Mouse (Mus musculus): Measurements from ENCODE around the gene Kcnk5. TPM values are rescaled to one million over a fixed set of nuclear protein-coding genes. Genes with fewer than 3 reads are reported as not detected.
A peak's percentile ranks its signal among the peaks of the same experiment; 100 is the strongest.

Kcnk5 gene
- total RNA-seq, 2 experiments from 2014 or later: 0.25 to 0.38 TPM

- DNase-seq: no peak
Observed at GRCm38 (mm10) chr14:20201066-20201683, 19.6 kb upstream of the Kcnk5 start.

- DNase-seq: peak in 1 of 2 experiments; percentile 2
Observed at GRCm38 (mm10) chr14:20193103-20193715, 11.6 kb upstream of the Kcnk5 start.

- no peak for DNase-seq
Observed at GRCm38 (mm10) chr14:20191136-20191735, 9.6 kb upstream of the Kcnk5 start.

- no peak for DNase-seq
Observed at GRCm38 (mm10) chr14:20189751-20190150, 8.1 kb upstream of the Kcnk5 start.

- DNase-seq: no peak
Observed at GRCm38 (mm10) chr14:20185426-20185825, 3.8 kb upstream of the Kcnk5 start.

- DNase-seq: no peak
Observed at GRCm38 (mm10) chr14:20183701-20184100, 2.1 kb upstream of the Kcnk5 start.

GRCm38 (mm10) chr14:20182596-20182995 is 987 bp upstream of the Kcnk5 start:
- no peak for DNase-seq

- DNase-seq: no peak
Observed at GRCm38 (mm10) chr14:20180751-20181162, 852 bp downstream of the Kcnk5 start.

GRCm38 (mm10) chr14:20180304-20180703 is 1.3 kb downstream of the Kcnk5 start:
- no peak for DNase-seq

- no peak for DNase-seq
Observed at GRCm38 (mm10) chr14:20179731-20180280, 1.8 kb downstream of the Kcnk5 start.

- no peak for DNase-seq
Observed at GRCm38 (mm10) chr14:20179080-20179479, 2.5 kb downstream of the Kcnk5 start.

GRCm38 (mm10) chr14:20178593-20178992 is 3.0 kb downstream of the Kcnk5 start:
- no peak for DNase-seq

- DNase-seq: no peak
Observed at GRCm38 (mm10) chr14:20177494-20178123, 4.0 kb downstream of the Kcnk5 start.

- no peak for DNase-seq
Observed at GRCm38 (mm10) chr14:20175705-20176104, 5.9 kb downstream of the Kcnk5 start.

- DNase-seq: no peak
Observed at GRCm38 (mm10) chr14:20175114-20175513, 6.5 kb downstream of the Kcnk5 start.

- DNase-seq: no peak
Observed at GRCm38 (mm10) chr14:20174696-20175095, 6.9 kb downstream of the Kcnk5 start.

- DNase-seq: no peak
Observed at GRCm38 (mm10) chr14:20173873-20174490, 7.6 kb downstream of the Kcnk5 start.

- no peak for DNase-seq
Observed at GRCm38 (mm10) chr14:20172924-20173323, 8.7 kb downstream of the Kcnk5 start.

- DNase-seq: no peak
Observed at GRCm38 (mm10) chr14:20172509-20172908, 9.1 kb downstream of the Kcnk5 start.

- DNase-seq: no peak
Observed at GRCm38 (mm10) chr14:20171840-20172239, 9.8 kb downstream of the Kcnk5 start.

GRCm38 (mm10) chr14:20169251-20169650 is 12.4 kb downstream of the Kcnk5 start:
- DNase-seq: no peak

- no peak for DNase-seq
Observed at GRCm38 (mm10) chr14:20168478-20168877, 13.1 kb downstream of the Kcnk5 start.

- no peak for DNase-seq
Observed at GRCm38 (mm10) chr14:20168054-20168453, 13.6 kb downstream of the Kcnk5 start.

All from layer of hippocampus, postnatal 36 days (tissue).